Mouse (Mus musculus) G1E-ER4 (cell line): ENCODE results near the gene Ttc21a. TPM values are rescaled to one million over a fixed set of nuclear protein-coding genes. Genes with fewer than 3 reads are reported as not detected.

Source experiments
- GATA1 ChIP-seq: IDR thresholded peaks from one replicate; pipeline ENCODE4 v1.8.0; 2012; ENCODE audit warnings: low read length, inconsistent platforms
- polyA plus RNA-seq: library from polyadenylated mRNA; stranded (reverse); fragments of >175 nt; gene quantifications from 2 replicates; pipeline ENCODE4 v1.2.3, GENCODE M21; 2012

Ttc21a gene
- polyA plus RNA-seq, 1 experiment: 0.03 TPM

DNA sequence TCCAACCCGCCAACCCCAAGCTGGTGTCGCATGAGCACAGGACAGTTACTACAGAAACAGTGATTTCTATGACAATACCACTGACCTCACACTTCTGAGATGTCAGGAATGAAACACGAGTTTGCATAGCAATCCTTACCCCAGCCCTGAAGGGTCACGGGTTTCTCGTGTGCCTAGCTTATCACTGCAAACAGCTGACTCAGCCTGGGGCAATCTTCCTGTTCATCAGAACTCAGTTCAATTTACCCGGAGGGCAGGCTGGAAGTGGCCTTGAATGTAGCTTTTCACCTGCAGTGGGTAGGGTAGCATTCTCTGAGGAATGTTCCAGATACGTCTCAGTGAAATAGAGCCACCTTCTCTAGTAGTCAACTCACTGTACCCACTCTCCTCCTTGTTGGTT, 56.8 kb downstream of the Ttc21a start:
- TF ChIP-seq GATA1: no peak

DNA sequence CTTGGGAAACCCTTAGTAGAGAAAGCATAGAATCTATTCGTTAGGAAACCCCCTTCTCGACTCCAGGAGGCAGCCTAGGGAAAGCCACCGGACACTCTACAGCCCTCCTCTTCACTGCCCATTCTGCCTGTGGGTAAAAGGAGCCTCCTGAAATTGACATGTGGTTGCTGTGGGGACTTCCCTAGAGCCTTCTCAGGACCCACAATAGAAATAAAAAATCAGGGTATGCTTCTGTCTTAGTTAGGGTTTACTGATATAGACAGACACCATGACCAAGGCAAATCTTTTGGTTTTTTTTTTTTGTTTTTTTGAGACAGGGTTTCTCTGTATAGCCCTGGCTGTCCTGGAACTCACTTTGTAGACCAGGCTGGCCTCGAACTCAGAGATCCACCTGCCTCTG, 58.7 kb downstream of the Ttc21a start:
- TF ChIP-seq GATA1: no peak

DNA sequence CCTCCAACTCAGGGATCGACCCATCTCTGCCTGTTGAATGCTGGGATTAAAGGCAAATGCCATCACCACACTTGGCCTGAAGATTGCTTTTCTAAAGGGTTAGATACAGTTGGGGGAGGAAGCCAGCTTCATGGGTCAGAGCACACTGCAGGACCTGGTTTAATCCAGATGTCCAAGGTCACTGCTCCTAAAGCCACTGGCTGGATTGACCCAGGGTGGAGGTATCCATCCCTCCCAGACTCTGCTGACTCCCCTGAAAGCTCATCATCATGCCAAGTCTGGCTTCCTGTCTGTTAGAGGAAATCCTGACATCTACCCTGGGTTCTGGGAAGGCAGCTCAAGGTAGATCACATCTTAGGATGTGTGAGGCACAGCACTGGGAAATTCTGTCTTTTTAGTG, 61.4 kb downstream of the Ttc21a start:
- no peak for TF ChIP-seq GATA1

DNA sequence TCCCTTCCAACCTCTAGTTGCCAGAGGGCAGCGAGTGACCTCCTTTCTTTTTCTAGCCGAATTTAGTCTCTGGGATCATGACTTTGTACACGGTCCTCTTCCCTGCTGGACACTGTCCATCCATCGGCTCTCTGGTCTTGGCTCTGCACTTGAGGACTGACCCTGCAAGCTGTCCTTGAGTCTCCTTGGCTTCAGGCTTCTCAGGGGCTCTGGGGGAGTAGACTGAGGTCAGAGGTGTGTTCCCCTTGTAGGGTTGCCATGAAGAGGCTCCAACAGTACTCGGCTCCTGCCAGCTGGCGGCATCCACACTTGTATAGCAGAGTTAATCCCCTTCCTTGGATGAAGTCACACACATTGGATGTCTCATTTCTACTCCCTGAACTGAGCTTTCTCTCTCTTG, 62.2 kb downstream of the Ttc21a start:
- no peak for TF ChIP-seq GATA1

DNA sequence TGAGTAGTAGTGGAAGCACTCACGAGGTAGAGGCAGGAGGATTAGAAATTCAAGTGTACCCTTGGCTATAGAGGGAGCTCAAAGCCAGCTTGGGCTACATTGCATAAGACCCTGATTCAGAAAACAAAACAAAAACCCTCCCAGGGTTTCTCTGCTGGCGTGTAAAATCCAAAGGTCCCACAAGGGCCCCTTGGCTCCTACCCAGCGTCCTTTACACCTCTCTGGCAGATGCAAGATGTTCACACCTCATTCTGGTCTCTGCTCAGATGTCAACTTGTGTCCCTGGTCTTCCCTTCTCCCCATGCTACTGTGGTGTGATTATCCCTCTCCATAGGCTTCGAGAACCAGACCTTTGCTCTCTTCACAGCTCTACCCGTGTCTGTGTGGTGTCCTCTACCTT, 63.4 kb downstream of the Ttc21a start:
- no peak for TF ChIP-seq GATA1

DNA sequence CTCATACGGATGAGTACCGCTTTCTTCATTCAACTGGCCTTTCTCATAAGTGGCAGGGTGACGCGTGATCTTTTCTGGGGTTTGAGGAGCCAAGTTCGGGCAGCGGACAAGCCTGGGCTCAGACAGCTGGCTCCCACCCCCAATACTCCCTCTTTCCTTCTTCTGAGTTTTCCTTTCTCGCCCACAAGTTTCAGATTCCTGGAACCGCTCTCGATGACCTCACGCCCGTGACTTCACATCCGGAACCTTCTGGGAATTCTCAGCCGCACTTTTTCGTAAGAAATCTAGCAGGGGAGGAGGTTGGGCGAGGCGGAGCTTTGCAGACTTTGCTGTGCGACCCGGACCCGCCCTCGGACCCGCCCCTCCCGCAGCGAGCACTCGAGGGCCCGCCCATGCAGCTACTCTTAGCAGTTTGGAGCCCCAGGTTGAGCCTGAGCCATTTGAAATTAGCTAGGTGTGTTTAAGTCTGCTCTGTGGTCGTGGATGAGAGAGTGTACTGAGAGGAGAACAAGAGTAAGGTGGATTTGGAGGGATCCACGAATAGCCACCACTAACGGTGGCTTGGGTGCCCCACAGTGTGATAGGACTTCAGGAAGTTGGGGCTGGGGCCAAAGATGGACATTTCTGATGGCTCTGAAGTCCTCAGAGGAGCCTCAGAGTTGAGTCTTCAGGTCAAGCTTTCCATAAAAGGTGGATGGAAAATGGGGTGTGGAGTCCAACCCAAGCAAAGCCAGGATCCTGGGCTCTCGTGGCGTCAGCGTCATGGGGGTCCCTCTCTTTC, 64.7 kb downstream of the Ttc21a start:
- no peak for TF ChIP-seq GATA1

DNA sequence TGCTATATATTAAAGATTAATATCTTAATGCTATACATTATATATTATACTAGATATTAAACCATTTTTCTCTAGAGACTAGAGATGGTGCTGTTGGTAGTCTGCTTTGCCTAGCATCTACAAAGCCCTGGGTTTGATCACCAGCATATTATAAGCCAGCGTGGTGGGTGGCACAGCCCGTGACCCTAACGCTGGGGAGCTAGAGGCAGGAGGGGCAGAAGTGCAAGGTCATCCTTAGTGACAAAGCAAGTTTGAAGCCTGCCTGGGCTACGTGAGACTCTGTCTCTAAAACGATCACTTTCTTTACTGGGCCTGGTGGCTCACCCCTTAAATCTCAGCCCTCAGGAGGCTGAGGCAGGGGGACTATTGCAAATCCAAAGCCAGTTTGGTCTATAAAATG, 65.5 kb downstream of the Ttc21a start:
- no peak for TF ChIP-seq GATA1

DNA sequence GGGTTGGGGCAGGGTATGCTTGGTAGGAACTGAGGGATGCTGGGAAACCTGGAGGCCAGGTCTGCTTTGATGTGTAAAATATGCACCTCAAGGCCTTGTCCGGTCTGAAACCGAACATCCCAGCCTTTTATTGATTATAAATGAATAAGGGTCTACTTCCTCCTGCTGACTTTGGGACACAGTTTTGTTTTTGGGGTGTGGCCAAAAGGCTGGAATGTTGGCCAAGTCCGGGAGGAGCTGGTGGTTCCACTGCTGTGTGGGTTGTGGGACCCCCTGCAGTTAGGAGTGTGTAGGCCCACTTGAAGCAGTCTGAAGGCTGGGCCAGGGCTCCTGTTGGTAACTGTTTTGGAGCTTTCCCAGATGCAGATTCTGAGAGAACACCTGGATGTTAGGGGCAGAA, 68.5 kb downstream of the Ttc21a start:
- no peak for TF ChIP-seq GATA1

DNA sequence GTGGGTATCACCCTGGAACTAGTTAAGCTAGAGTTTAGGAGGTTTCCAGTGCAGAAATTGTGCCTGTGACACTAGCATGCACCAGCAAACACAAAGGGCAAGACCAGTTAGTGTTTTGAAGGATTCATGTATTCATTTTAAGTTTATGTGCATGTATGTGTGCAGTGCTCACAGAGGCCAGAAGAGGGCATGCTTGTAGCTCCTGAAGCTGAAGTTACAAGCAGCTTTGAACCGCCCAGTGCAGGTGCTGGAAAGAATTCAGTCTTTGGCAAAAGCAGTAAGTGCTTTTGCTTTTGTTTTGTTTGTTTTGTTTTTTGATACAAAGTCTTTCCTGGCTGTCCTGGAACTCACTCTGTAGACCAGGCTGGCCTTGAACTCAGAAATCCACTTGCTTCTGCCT, 70.4 kb downstream of the Ttc21a start:
- no peak for TF ChIP-seq GATA1

DNA sequence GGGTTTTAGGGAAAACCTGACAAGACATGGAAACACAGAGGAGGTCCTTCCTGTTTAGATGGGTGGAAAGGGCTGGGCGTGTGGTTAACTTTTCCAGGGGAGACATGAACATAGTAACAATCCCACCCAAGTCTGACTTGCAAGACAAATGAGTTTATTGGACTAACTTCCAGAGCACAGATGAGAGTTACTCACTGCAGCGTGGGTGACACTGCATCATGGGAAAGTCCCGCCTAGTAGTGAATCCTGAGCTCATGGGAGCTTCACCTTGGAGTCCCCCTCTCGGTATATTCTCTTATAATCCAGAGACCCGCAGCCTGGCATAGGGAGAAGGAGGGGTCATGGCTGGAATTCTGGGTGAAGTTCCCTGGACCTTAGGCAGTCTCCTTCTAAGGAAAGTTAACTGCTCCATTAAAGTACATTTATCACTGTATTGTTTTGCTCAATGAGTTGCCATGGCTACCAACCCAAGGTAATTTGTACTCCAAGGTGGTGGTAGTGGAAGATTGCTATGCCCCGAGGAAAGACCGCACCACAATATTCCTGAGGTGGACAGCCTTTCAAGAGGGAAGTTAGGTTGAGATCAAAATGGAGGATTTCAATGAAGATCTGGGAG, 71.9 kb downstream of the Ttc21a start:
- no peak for TF ChIP-seq GATA1

DNA sequence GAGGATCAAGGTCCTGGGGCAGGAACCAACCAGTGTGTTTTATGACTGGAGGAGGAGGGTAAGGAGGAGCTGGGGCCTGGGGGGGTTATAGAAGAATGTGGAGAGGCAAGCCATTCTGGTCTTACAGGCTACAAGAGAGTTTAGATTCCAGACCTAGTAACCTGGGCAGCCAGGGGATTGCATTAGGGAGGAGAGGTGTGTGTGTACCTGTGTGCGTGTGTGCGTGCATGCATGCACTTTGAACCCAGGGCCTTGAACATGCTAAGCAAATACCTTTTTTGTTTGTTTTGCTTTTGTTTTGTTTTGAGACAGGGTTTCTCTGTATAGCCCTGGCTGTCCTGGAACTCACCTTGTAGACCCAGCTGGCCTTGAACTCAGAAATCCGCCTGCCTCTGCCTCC, 72.5 kb downstream of the Ttc21a start:
- TF ChIP-seq GATA1: no peak

DNA sequence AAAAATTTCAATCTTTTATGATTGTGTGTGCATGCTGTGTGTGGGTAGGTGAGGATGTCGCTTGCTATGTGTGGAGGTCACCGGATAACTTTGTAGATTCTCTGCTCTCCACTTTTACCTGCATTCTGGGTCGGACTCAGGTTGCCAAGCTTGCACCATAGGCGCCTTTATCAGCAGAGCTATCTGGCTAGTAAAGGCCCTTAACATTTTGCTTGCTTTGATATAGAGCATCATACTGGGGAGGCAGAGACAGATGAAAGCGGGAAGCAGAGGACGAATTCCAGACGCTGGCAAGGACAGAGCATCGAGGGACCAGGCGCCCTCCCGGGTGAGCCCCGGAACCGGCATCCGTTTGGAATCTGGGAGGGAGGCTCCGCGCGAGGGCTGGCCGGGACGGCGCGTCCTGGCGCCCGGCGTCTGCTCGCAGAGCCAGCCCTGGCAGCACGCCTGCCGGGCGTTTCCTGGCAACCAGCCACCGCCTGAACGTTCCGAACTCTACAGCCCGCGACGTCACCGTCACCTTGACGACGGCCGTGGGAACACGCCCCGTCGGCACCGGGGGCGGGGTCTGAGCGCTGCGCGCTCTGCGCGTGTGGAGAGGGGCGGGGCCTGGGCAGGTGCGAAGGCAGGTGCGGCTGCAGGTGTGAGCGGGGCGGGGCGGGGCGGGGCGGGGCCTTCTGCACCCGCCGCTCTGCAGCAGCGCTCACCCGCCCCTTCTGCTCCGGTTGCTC, 73.5 kb downstream of the Ttc21a start:
- no peak for TF ChIP-seq GATA1

DNA sequence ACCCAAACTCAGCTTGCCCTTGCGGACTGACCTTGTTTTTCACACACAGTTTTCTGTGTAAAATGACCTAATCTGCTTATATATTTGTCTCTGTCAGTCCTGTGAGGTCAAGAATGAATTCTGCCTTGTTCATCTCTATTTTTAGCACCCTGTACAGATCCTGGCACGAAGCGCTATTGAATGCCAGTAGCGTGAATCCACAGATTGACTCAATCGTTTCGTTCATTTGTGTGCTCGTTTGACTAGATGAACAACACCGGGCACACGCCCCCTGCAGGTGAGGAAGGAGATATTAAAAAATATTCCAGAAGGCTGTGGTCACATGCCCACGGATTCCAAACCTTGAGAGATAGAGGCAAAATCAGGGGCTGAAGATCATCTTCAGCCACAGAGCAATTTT, 74.1 kb downstream of the Ttc21a start:
- no peak for TF ChIP-seq GATA1

DNA sequence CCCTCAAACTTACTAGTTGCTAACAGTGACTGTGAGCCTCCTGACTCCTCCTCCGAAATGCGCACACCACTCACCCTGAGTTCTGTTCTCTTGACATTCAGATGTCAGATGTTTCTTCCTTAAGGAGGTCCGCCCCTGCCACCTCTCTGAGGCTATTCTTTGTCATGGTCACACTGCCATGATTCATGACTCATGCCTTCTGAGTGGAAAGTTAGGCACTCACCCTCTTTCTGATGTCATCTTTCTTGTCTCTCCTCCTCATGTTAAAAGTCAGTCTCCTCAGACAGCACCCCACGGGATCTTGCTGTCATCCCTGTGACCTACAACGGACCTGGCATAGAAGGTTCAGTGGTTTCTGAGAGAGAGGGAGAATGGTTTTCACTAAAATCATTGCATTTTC, 75.4 kb downstream of the Ttc21a start:
- TF ChIP-seq GATA1: no peak

DNA sequence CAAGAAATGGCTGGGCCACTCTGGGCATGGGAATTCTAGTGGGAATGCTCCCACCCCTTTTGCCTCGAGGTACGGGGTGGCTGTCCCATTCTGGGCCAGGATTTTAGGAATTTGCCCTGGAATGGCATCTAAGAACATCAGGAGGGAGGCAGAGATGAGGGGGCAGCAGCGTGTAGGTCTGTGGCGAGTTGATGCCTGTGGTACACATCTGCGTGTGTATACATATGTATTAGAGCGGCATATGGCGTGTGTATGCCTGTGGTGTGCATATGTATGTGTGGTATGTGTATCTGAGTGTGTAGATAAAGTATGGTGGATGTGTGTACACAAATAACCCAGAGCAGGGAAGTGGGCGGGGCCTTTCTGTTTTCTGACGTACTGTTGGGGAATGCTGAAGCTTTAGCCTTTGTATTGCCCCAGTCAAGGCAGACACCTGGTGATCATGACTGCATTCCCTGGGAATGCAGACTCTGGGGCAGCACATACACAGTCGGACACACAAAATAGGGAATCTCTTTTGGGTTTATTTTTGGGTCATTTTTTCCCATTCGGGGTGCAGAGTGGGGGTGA, 75.9 kb downstream of the Ttc21a start:
- no peak for TF ChIP-seq GATA1

DNA sequence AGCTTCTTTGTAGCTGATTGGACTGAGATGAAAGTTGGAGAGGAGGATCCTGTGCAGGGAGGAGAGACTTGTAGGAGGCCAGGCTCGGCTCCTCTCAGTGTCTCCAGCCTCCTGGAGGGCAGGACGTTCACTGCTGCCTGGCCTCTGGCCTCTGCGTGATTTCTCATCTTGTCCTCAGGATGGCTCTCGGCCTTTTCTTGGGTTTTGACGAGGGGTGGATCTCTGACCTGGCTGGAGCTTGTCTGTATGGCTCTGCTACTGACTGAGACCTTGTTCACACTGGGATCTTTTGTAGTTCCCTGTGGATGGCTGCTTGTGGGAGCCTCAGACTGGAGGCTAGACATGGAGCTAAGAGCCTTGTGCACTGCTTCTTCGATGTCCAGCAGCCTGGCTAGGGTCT, 77.4 kb downstream of the Ttc21a start:
- TF ChIP-seq GATA1: no peak
